Mouse (Mus musculus) MEL (cell line): Measurements from ENCODE around the gene Fbxw11. TPM values are rescaled to one million over a fixed set of nuclear protein-coding genes. Genes with fewer than 3 reads are reported as not detected.
"Not testable (repeated sequence)": the region's sequence is repeated elsewhere in the genome, so short reads cannot be mapped to it uniquely, and the experiment has no call there.

ENCODE experiments used
- DNase-seq: peaks from one replicate; pipeline ENCODE4 v3.0.0; 2011; ENCODE audit warnings: low read depth, low spot score
- H3K27ac ChIP-seq: 2 replicates; pipeline ENCODE4 v1.5.1; 2012; ENCODE audit warnings: low read depth, mild to moderate bottlenecking, control low read depth, low read length, moderate library complexity; ENCODE audit not compliant: control insufficient read depth
- H3K27me3 ChIP-seq, 2 experiments: fragments of 150-350 bp in 1 of 2; sonication (generic) in 1 of 2; 2 replicates each; pipeline ENCODE4 v1.6.1; 2012; ENCODE audit warnings: low read length in 2 of 2, mild to moderate bottlenecking in 2 of 2, improper control_type of control experiment in 1 of 2, moderate library complexity in 1 of 2; ENCODE audit not compliant: insufficient read depth in 2 of 2, control insufficient read depth in 1 of 2
- H3K36me3 ChIP-seq, 2 experiments: 2 replicates each; pipeline ENCODE4 v1.6.1; 2012 to 2014; ENCODE audit warnings: low read length in 2 of 2, improper control_type of control experiment in 1 of 2, inconsistent platforms in 1 of 2, mild to moderate bottlenecking in 1 of 2; ENCODE audit not compliant: insufficient read depth in 2 of 2, control insufficient read depth in 1 of 2
- H3K4me1 ChIP-seq, 2 experiments: fragments of 150-350 bp in 1 of 2; sonication (generic) in 1 of 2; 2 replicates each; pipeline ENCODE4 v1.6.1; 2012; ENCODE audit warnings: low read length in 2 of 2, improper control_type of control experiment in 1 of 2, mild to moderate bottlenecking in 1 of 2; ENCODE audit not compliant: insufficient read depth in 2 of 2, control insufficient read depth in 1 of 2
- H3K4me3 ChIP-seq, 2 experiments: fragments of 150-350 bp in 1 of 2; sonication (generic) in 1 of 2; 2 replicates each; pipeline ENCODE4 v1.5.1; 2012; ENCODE audit warnings: low read depth in 2 of 2, low read length in 2 of 2, mild to moderate bottlenecking in 2 of 2, moderate library complexity in 2 of 2, control low read depth in 1 of 2, improper control_type of control experiment in 1 of 2; ENCODE audit not compliant: control insufficient read depth in 1 of 2, insufficient read depth in 1 of 2
- H3K79me2 ChIP-seq: 2 replicates; pipeline ENCODE4 v1.6.1; 2012; ENCODE audit warnings: mild to moderate bottlenecking, low read length, moderate library complexity; ENCODE audit not compliant: control insufficient read depth, poor library complexity, insufficient read depth
- H3K9ac ChIP-seq: 2 replicates; pipeline ENCODE4 v1.6.1; 2012; ENCODE audit warnings: low read depth, mild to moderate bottlenecking, control low read depth, low read length, moderate library complexity; ENCODE audit not compliant: control insufficient read depth, poor library complexity, severe bottlenecking
- H3K9me3 ChIP-seq: fragments of 150-350 bp; sonication (generic); replicated peaks from 2 replicates; pipeline ENCODE4 v1.6.1; 2012; ENCODE audit warnings: mild to moderate bottlenecking, low read length, improper control_type of control experiment, moderate library complexity; ENCODE audit not compliant: insufficient read depth
- CTCF ChIP-seq, 3 experiments: IDR thresholded peaks in 2 of 3; conservative IDR thresholded peaks in 1 of 3; 2 replicates each; pipeline ENCODE4 v1.5.1; 2011 to 2012; ENCODE audit warnings: low read length in 3 of 3, low read depth in 2 of 3, mild to moderate bottlenecking in 2 of 3, improper control_type of control experiment in 1 of 3, inconsistent platforms in 1 of 3, mixed read lengths in 1 of 3, moderate library complexity in 1 of 3; ENCODE audit not compliant: control insufficient read depth in 1 of 3, insufficient read depth in 1 of 3, poor library complexity in 1 of 3, severe bottlenecking in 1 of 3
- EP300 ChIP-seq, 2 experiments: IDR thresholded peaks; 2 replicates each; pipeline ENCODE4 v1.6.1; 2011; ENCODE audit warnings: improper control_type of control experiment in 2 of 2, low read length in 2 of 2, low read depth in 1 of 2, mild to moderate bottlenecking in 1 of 2
- ETS1 ChIP-seq: IDR thresholded peaks from 2 replicates; pipeline ENCODE4 v1.6.1; 2012; ENCODE audit warnings: low read depth, mild to moderate bottlenecking, inconsistent platforms, low read length, improper control_type of control experiment, moderate library complexity
- HCFC1 ChIP-seq: IDR thresholded peaks from 2 replicates; pipeline ENCODE4 v1.6.1; 2012; ENCODE audit warnings: low read depth, mild to moderate bottlenecking, inconsistent platforms, low read length, improper control_type of control experiment, moderate library complexity
- JUND ChIP-seq: IDR thresholded peaks from 2 replicates; pipeline ENCODE4 v1.6.1; 2011; ENCODE audit warnings: low read depth, mild to moderate bottlenecking, improper control_type of control experiment, low read length
- MYB ChIP-seq: IDR thresholded peaks from 2 replicates; pipeline ENCODE4 v1.6.1; 2011; ENCODE audit warnings: mild to moderate bottlenecking, low read depth, low read length, improper control_type of control experiment
- NRF1 ChIP-seq: IDR thresholded peaks from 2 replicates; pipeline ENCODE4 v1.6.1; 2014; ENCODE audit warnings: low read depth, mild to moderate bottlenecking, inconsistent platforms, low read length, improper control_type of control experiment, moderate library complexity; ENCODE audit not compliant: poor library complexity, insufficient read depth, severe bottlenecking
- POLR2AphosphoS5 ChIP-seq: IDR thresholded peaks from 2 replicates; pipeline ENCODE4 v1.6.1; 2012; ENCODE audit warnings: low read depth, borderline replicate concordance, mild to moderate bottlenecking, inconsistent platforms, low read length, moderate library complexity, mixed read lengths
- RAD21 ChIP-seq: IDR thresholded peaks from 2 replicates; pipeline ENCODE4 v1.6.1; 2011; ENCODE audit warnings: mild to moderate bottlenecking, low read depth, low read length, improper control_type of control experiment
- SIN3A ChIP-seq: IDR thresholded peaks from 2 replicates; pipeline ENCODE4 v1.6.1; 2012; ENCODE audit warnings: low read length, improper control_type of control experiment, inconsistent platforms
- SMC3 ChIP-seq: IDR thresholded peaks from 2 replicates; pipeline ENCODE4 v1.6.1; 2011; ENCODE audit warnings: low read depth, low read length, improper control_type of control experiment
- TCF12 ChIP-seq: IDR thresholded peaks from 2 replicates; pipeline ENCODE4 v1.6.1; 2014; ENCODE audit warnings: low read depth, mild to moderate bottlenecking, inconsistent platforms, low read length, improper control_type of control experiment, moderate library complexity
- ZC3H11A ChIP-seq: IDR thresholded peaks from 2 replicates; pipeline ENCODE4 v1.6.1; 2012; ENCODE audit warnings: low read depth, mild to moderate bottlenecking, inconsistent platforms, low read length, improper control_type of control experiment
- polyA plus RNA-seq, 2 experiments: library from polyadenylated mRNA; stranded (reverse) in 1 of 2; unstranded in 1 of 2; fragments of >175 nt in 1 of 2; fragments of >200 nt in 1 of 2; gene quantifications; 2 replicates each; pipeline versions ENCODE4 v1.2.1 to v1.2.4; 2012; ENCODE audit warnings: low replicate concordance in 2 of 2, low read depth in 1 of 2; ENCODE audit not compliant: insufficient read length in 2 of 2, insufficient read depth in 1 of 2, missing spikeins in 1 of 2
- total RNA-seq: library from RNA; depleted of rRNA; stranded (reverse); fragments of 300-350 nt; gene quantifications from 2 replicates; pipeline ENCODE4 v1.2.3, GENCODE M21; 2012

The Fbxw11 gene
- total and polyA plus RNA-seq, 3 experiments = 35.4 to 98.5 (median 53.5) TPM

DNA sequence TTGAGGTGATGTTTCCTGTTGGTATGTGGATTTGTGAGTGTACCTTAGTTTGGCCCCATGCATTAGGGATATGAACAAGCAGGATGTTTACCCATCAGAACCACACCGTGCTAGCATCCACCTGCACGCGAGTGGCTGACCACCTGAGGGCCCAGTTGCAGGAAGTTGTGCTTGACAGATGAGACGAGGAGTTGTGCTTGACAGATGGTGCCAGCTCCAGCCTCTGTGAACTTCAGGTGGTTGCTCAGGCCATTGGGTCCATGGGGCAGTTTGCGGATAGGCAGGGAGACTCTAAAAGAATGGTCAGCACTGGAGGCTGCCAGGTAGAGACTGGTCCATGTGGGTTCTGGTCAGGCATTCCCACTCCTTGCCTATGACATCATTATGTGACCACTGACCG lies 26.4 kb upstream of the Fbxw11 start:
- no peaks in the 10 kb centered on the region for H3K9me3 ChIP-seq
- TF ChIP-seq MYB (no peak), RAD21 (peak; percentile 42), SMC3 (peak; percentile 71), JUND (no peak), TCF12 (0 out of 2 replicates have a peak, but pooled peaks have one; percentile 17), ZC3H11A (peak; percentile 42; the same call in 1 of the 2 replicates), CTCF (IDR thresholded peaks at IDR 0.05 in 2 of 3, conservative IDR thresholded peaks at IDR 0.05 in 1 of 3; ENCODE audit: control insufficient read depth in 1 of 3, insufficient read depth in 1 of 3, low read depth in 2 of 3, low read length in 3 of 3, poor library complexity in 1 of 3, severe bottlenecking in 1 of 3) (peak; percentile 77 to 85 (median 83)), SIN3A (no peak)
- TF ChIP-seq, all 39 proteins: peak for 5
- H3K27me3 ChIP-seq = no peaks in the 10 kb centered on the region
- H3K79me2 ChIP-seq = no peaks in the 10 kb centered on the region
- H3K36me3 ChIP-seq = peaks cover 0 to 8% of the 10 kb centered on the region in 2 experiments; a peak in 2 of 4 replicates
- peak; percentile 32 for DNase-seq
- H3K9ac ChIP-seq = no peak overlapping the region
- no peak overlapping the region for H3K27ac ChIP-seq
- no peak overlapping the region for H3K4me3 ChIP-seq
- H3K4me1 ChIP-seq = peaks cover 4 to 7% of the 10 kb centered on the region in 2 experiments; a peak in 3 of 4 replicates

DNA sequence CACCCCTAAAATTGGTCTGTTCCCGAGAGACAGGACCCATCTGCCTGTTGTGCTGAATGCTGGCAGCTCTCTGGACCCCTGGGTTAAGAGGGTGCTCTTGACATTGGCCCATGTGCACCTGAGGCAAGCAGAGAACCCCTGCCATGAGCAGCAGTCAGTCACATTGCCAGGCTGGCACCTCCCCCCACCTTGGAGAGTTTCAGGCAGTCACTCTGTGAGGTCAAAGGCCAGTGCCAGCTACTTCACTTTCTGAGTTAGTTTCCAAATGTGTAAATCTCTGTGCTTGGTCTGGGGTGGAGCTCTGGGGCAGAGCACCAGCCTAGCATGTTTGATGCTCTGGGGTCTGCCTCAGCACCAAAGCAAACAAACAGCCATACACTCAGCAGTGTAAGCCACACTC lies 24.5 kb upstream of the Fbxw11 start:
- Histone ChIP-seq H3K27ac (no peak overlapping the region), H3K79me2 (no peaks in the 10 kb centered on the region), H3K4me1 (peaks cover 4 to 7% of the 10 kb centered on the region in 2 experiments; a peak in 3 of 4 replicates), H3K27me3 (no peaks in the 10 kb centered on the region), H3K9me3 (no peaks in the 10 kb centered on the region), H3K9ac (no peak overlapping the region), H3K36me3 (peaks cover 0 to 8% of the 10 kb centered on the region in 2 experiments; a peak in 2 of 4 replicates), H3K4me3 (no peak overlapping the region)
- TF ChIP-seq EP300 (IDR thresholded peaks at IDR 0.05; ENCODE audit: low read depth in 1 of 2, low read length in 2 of 2) (no peak), HCFC1 (no peak), MYB (no peak), ETS1 (no peak), NRF1 (no peak), POLR2AphosphoS5 (no peak)
- no peak for DNase-seq

DNA sequence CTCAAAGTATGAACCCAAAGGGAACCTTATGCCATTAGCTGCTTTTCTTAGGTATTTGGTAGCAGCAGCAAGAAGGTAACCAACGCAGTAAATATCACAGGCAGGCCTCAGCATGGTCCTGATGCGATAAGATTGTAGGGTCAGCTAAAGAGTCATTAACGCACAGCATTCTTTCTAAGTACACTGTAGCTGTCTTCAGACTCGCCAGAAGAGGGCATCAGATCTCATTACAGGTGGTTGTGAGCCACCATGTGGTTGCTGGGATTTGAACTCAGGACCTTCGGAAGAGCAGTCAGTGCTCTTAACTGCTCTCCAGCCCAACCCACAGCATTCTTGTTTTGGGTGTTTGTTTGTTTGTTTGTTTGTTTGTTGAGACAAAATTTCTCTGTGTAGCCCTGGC lies 23.9 kb upstream of the Fbxw11 start:
- not testable (repeated sequence) for H3K27me3 ChIP-seq, H3K79me2 ChIP-seq, H3K9me3 ChIP-seq, H3K4me3 ChIP-seq, DNase-seq, H3K36me3 ChIP-seq, H3K27ac ChIP-seq, H3K4me1 ChIP-seq, H3K9ac ChIP-seq
- TF ChIP-seq CTCF (IDR thresholded peaks at IDR 0.05 in 2 of 3, conservative IDR thresholded peaks at IDR 0.05 in 1 of 3; ENCODE audit: control insufficient read depth in 1 of 3, insufficient read depth in 1 of 3, low read depth in 2 of 3, low read length in 3 of 3, poor library complexity in 1 of 3, severe bottlenecking in 1 of 3) = peak in 2 of 3 experiments; percentile 19 to 38; a peak in 3 of 6 replicates
